Mouse (Mus musculus) myocyte (in vitro differentiated cells): Measurements from ENCODE around the gene Rab3il1.

Experiments used
- MAX ChIP-seq: IDR thresholded peaks from one replicate; pipeline ENCODE4 v1.6.1; 2011; ENCODE audit warnings: low read depth, mild to moderate bottlenecking, control low read depth
- POLR2A ChIP-seq: IDR thresholded peaks from one replicate; pipeline ENCODE4 v1.6.1; 2011; ENCODE audit warnings: low read depth, mild to moderate bottlenecking, control low read depth, moderate library complexity; ENCODE audit not compliant: insufficient read length
- REST ChIP-seq: IDR thresholded peaks from one replicate; pipeline ENCODE4 v1.6.1; 2011; ENCODE audit warnings: mild to moderate bottlenecking, control low read depth, moderate library complexity; ENCODE audit not compliant: insufficient read depth, insufficient read length

DNA sequence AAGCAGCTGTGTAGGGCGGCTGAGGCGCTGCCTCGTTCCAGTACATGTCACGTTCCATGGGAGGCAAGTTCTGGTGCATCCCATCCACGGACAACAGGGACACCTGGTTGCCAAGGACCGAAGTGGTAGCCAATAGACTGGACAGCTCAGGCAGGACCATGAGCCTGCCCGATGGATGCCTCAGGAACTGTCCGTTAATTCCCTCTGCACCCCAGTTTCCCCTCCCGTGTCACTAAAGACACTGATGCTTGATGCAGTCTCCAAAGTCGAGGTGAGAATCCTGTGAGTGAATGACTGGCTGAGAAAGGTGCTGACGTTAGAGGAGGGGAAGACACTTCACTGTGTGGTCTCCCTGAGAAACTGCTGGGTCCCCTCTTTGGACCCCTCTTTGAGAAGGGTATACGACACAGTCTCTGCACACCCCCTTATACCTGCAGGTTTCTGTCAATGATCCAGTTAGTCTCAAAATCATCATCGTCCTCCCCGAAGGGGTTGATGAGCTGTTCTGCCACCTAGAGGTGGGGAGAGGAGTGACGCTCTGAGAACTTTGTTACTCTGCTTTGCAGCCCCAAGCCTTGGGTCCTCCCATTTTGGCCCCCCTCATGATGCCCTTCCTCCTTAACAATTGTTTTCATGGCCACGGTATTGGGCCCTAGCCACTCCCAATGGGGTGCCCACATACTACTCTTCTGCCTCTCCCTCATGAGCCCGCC lies 12.1 kb upstream of the Rab3il1 start:
- no peak for TF ChIP-seq REST
- no peak for TF ChIP-seq POLR2A
- TF ChIP-seq MAX: no peak
